Comparison of ENCODE assay signal across 12 mouse cellular contexts in the genomic region with DNA sequence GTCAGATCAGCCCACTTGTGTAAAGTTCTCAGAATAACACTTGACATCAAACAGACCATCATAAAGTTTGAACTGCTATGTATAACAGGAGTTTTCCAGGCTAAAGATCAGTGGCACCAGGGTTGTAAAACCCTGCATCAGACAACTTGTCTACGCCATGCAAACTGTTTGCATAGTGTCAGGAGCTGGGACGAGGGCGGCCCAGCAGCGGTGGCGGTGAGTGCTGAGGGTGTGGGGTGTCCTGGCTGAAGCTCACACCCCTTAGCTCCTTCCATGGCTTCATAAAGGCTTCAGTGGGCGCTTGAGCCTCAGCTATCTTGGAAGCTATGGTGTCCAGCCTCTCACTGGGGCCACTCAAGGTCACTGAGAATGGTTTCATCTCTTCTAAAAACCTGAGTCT.
"Had no signal": no experiment of that assay in that cellular context is flagged by ENCODE, and none has a peak within 500 bp of the region (broad histone marks: within the 10 kb centered on the region; RNA-seq: fewer than 3 reads in every experiment).

No protein-coding gene starts in this region.

- H3K4me2 ChIP-seq: liver, embryonic 11.5 days; midbrain, embryonic 13.5 days; neural tube, embryonic 15.5 days had no signal

- ATAC-seq: inflammation-experienced regulatory T-cells, adult 6 months; midbrain, embryonic 13.5 days had no signal

- DNase-seq: kidney, adult 9 months; kidney, postnatal 10 days; kidney, postnatal 4 days; spleen, adult 18-20 months; thymus, adult 18-20 months; thymus, postnatal 14 days had no signal

- H3K36me3 ChIP-seq: limb, embryonic 10.5 days; midbrain, embryonic 13.5 days; neural tube, embryonic 15.5 days had no signal

- H3K9ac ChIP-seq: midbrain, embryonic 13.5 days; neural tube, embryonic 15.5 days had no signal

- H3K27ac ChIP-seq: limb, embryonic 10.5 days; midbrain, embryonic 13.5 days; neural tube, embryonic 15.5 days had no signal

- H3K4me1 ChIP-seq: limb, embryonic 10.5 days had no signal

- H3K4me3 ChIP-seq: limb, embryonic 10.5 days; midbrain, embryonic 13.5 days; myocyte; neural tube, embryonic 15.5 days had no signal

- H3K27me3 ChIP-seq: neural tube, embryonic 15.5 days had no signal

- H3K9me3 ChIP-seq: limb, embryonic 10.5 days; midbrain, embryonic 13.5 days; neural tube, embryonic 15.5 days had no signal
